Mouse (Mus musculus) limb, embryonic 11.5 days (tissue): ENCODE data around the gene Wdr83os. TPM values are rescaled to one million over a fixed set of nuclear protein-coding genes. Genes with fewer than 3 reads are reported as not detected.

Experiments
- ATAC-seq: fragments of 200-750 bp; cut with Nextera tagmentation; 2 replicates; pipeline ENCODE4 v1.8.0; 2017; ENCODE audit warnings: low read depth; ENCODE audit not compliant: insufficient number of reproducible peaks, low FRiP score, low TSS enrichment
- DNase-seq: peaks from one replicate; pipeline ENCODE4 v3.0.0-alpha.2; 2015; ENCODE audit warnings: low spot score
- H3K27ac ChIP-seq: fragments of 300-500 bp; sonication (generic); replicated peaks from 2 replicates; pipeline ENCODE4 v1.5.1; 2014; ENCODE audit warnings: low read depth, mild to moderate bottlenecking, low read length
- H3K27me3 ChIP-seq: fragments of 300-500 bp; sonication (generic); 2 replicates; pipeline ENCODE4 v1.6.1; 2014; ENCODE audit warnings: mild to moderate bottlenecking, low read length, mixed read lengths; ENCODE audit not compliant: control insufficient read depth, insufficient read depth
- H3K36me3 ChIP-seq: fragments of 300-500 bp; sonication (generic); 2 replicates; pipeline ENCODE4 v1.6.1; 2014; ENCODE audit warnings: mild to moderate bottlenecking, low read length, moderate library complexity, mixed read lengths; ENCODE audit not compliant: control insufficient read depth, insufficient read depth
- H3K4me1 ChIP-seq: fragments of 300-500 bp; sonication (generic); 2 replicates; pipeline ENCODE4 v1.6.1; 2014; ENCODE audit warnings: low read length, mixed read lengths; ENCODE audit not compliant: control insufficient read depth, insufficient read depth
- H3K4me2 ChIP-seq: fragments of 300-500 bp; sonication (generic); 2 replicates; pipeline ENCODE4 v1.6.1; 2014; ENCODE audit warnings: low read depth, mild to moderate bottlenecking, moderate library complexity; ENCODE audit not compliant: severe bottlenecking
- H3K4me3 ChIP-seq: fragments of 300-500 bp; sonication (generic); 2 replicates; pipeline ENCODE4 v1.5.1; 2014; ENCODE audit warnings: low read depth, low read length
- H3K9ac ChIP-seq: fragments of 300-500 bp; sonication (generic); 2 replicates; pipeline ENCODE4 v1.6.1; 2014; ENCODE audit warnings: mild to moderate bottlenecking, low read length
- H3K9me3 ChIP-seq: fragments of 300-500 bp; sonication (generic); 2 replicates; pipeline ENCODE4 v1.6.1; 2016; ENCODE audit warnings: low read length; ENCODE audit not compliant: control insufficient read depth
- WGBS: fragments of 180-500 bp; shearing (Covaris S2); extraction: QIAGEN DNeasy Blood & Tissue Kit; methylation state at CpG from one replicate; pipeline ENCODE4 v1.1.7; 2014; 5-methylcytosine and 5-hydroxymethylcytosine counted together
- polyA plus RNA-seq: library from polyadenylated mRNA; unstranded; fragments of >200 nt; fragmentation: Nextera tagmentation; extraction: Ambion mirVana; gene quantifications from 2 replicates; pipeline ENCODE4 v1.2.1, GENCODE M21; 2014

The Wdr83os gene
- polyA plus RNA-seq, 1 experiment from 2014 or later = 115 TPM

DNA sequence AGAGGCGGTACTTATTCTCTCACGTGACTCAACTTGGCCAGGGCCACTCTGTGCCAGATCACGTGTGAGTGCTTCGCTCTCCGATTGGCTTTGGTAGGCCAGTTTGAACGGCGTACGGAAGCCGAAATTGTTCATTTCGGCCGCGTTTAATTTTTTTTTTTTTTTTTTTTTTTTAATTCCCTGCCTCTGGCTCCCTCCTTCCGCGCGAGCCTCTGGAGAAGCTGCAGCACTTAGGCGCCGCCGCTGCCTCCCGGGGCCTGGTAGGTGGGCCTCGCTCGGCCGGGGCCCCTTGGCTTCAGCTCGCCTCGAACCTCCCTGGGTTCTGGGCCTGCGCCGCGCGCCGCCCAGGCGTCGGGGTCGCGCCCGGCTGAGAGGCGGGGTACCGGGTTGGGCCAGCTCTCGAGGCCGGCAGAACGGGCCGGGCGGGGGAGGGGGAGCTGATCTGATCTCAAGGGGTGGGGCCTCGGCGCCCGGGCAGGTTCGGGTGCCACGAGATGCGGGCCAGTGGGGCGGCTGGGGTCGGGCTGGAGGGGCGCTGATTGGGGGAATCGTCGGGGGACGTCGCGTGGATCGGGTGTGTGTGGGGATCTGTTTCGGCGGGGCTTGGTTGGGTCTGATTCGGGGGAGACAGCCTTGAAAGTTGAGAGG lies 43.7 kb upstream of the Wdr83os start, which contains the start of gene Tnpo2:
Tnpo2 (plus strand) TSS at position 198 of the 648 bp plus-strand sequence.
- Histone ChIP-seq H3K27ac (peak within 1 kb of the TSS; percentile 99), H3K4me1 (peaks cover 9% of the 10 kb centered on the region; the same call in 1 of the 2 replicates), H3K9me3 (no peaks in the 10 kb centered on the region), H3K4me3 (peak within 1 kb of the TSS; percentile 63), H3K4me2 (peak within 1 kb of the TSS; percentile 87), H3K36me3 (peaks cover 16% of the 10 kb centered on the region), H3K9ac (peak within 1 kb of the TSS; percentile 91), H3K27me3 (no peaks in the 10 kb centered on the region)
- DNase-seq (peak; percentile 90), ATAC-seq (peak; percentile 92)
- WGBS = under 1% methylated on average over 59 of the region's 59 CpGs

DNA sequence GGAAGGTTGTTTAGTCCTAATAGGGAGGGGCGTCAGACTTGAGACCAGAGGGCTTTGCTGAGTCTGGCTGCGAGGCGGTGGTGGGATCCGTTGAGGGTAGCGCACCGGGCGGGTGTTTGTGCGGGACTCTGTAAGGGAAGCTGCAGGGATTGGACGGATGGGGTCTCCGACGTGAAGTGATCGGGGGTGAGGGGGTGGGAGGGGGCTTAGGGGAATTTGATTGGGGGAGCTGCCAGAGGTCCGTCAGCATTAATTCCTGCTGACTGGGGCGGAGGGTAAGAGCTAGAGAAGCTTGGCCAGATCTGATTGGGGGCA lies 43.2 kb upstream of the Wdr83os start:
- peaks cover 9% of the 10 kb centered on the region; the same call in 1 of the 2 replicates for H3K4me1 ChIP-seq
- DNase-seq (no peak), ATAC-seq (peak; percentile 60)
- no peaks in the 10 kb centered on the region for H3K9me3 ChIP-seq
- H3K36me3 ChIP-seq = peaks cover 16% of the 10 kb centered on the region
- under 1% methylated on average over 14 of the region's 14 CpGs for WGBS
- peak overlapping the region; percentile 63 for H3K4me3 ChIP-seq
- H3K27me3 ChIP-seq = no peaks in the 10 kb centered on the region
- H3K9ac ChIP-seq = peak overlapping the region; percentile 91
- H3K27ac ChIP-seq = peak overlapping the region; percentile 99
- H3K4me2 ChIP-seq = peak overlapping the region; percentile 87

DNA sequence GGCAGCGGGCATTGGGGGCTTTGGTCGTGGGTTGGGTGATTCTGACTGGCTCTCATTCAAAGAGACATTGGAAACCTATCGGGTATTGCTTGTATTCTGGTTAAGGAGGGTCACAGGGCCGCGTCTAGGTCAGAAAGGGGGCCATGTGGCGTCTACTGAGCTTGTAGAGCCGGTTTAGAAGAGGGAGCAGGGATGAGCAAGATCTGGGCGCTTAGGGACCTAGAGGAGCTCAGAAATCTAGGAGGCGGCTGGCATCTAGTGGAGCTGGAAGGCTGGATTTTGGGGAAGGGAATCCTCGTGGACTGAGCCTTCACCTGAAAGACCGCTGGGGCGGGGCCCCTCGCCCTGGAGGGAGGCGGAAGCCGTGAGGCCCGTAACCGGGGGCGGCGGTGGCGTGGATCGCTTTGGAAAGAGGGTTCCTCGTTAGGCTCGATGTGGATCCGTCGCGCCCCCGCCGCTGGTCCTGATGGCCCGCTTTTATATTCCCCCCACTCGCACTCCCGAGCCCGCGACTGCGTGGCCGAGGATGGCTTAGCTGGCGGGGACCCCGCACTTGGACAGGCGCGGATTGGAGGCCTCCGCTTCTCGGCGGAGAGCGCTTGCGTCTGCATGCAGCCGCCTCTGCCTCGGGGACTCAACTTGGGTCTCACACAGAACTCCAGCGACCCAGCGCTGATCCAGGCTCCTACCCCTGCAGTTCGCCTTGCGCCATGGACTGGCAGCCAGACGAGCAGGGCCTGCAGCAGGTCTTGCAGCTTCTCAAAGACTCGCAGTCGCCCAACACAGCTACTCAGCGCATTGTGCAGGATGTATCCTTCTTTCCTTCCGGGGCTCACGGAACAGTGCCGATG lies 42.6 kb upstream of the Wdr83os start:
- Histone ChIP-seq H3K9me3 (no peaks in the 10 kb centered on the region), H3K36me3 (peaks cover 18% of the 10 kb centered on the region), H3K9ac (peak overlapping the region; percentile 91), H3K27ac (peak overlapping the region; percentile 99), H3K4me1 (peaks cover 9% of the 10 kb centered on the region; the same call in 1 of the 2 replicates), H3K4me2 (peak overlapping the region; percentile 87), H3K27me3 (no peaks in the 10 kb centered on the region), H3K4me3 (peak overlapping the region; percentile 63)
- DNase-seq (peak; percentile 67), ATAC-seq (no peak)
- under 1% methylated on average over 56 of the region's 57 CpGs for WGBS

DNA sequence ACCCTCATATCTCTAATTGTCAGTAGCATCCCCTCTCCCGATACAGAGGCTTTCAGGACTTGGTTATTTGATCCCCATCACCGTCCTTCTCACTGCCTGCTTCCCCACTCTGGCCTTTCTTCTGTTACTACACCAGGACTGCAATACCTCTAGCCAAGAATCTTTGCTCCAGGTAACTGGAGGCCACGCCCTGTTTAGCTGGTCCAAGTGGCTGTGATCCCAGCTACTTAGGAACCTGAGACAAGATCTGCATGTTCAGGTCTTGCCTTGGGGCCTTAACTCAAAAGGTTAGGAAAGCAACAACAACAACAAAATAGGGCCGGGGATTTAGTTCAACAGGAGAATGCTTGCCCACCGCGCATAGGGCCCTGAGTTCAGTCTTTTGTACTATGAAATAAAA lies 36.9 kb upstream of the Wdr83os start:
- DNase-seq (no peak), ATAC-seq (no peak)
- H3K9ac ChIP-seq = no peak overlapping the region
- H3K36me3 ChIP-seq = peaks cover 62% of the 10 kb centered on the region
- peaks cover 2% of the 10 kb centered on the region; the same call in 1 of the 2 replicates for H3K4me1 ChIP-seq
- H3K4me2 ChIP-seq = no peak overlapping the region
- no peak overlapping the region for H3K27ac ChIP-seq
- 90% methylated on average over 6 of the region's 6 CpGs for WGBS
- no peaks in the 10 kb centered on the region for H3K27me3 ChIP-seq
- H3K4me3 ChIP-seq = no peak overlapping the region
- H3K9me3 ChIP-seq = no peaks in the 10 kb centered on the region

DNA sequence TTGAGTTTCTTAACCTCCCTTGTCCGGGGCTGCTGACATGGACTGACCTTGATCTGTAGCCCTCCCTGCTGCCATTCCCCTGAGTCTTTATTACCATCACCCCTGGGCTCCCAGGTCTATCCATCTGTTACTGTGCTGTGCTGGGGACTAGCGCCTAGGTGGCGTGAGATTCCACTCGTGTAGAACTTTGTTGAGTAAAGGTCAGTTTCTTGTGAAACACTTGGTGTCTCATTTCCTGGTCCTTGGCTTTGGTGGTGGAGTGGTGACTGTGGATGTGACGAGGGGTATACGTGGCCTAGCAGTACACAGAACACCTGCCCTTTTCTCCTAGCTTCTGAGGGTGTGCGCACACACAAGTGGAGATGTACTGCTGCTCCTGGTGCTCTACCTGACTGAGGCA lies 23.2 kb upstream of the Wdr83os start:
- Histone ChIP-seq H3K9me3 (no peaks in the 10 kb centered on the region), H3K9ac (no peak overlapping the region), H3K4me1 (no peaks in the 10 kb centered on the region), H3K36me3 (peaks cover 33% of the 10 kb centered on the region), H3K27me3 (no peaks in the 10 kb centered on the region), H3K4me2 (no peak overlapping the region), H3K4me3 (no peak overlapping the region), H3K27ac (no peak overlapping the region)
- no peak for DNase-seq
- 85% methylated on average over 7 of the region's 7 CpGs for WGBS
- ATAC-seq = no peak

DNA sequence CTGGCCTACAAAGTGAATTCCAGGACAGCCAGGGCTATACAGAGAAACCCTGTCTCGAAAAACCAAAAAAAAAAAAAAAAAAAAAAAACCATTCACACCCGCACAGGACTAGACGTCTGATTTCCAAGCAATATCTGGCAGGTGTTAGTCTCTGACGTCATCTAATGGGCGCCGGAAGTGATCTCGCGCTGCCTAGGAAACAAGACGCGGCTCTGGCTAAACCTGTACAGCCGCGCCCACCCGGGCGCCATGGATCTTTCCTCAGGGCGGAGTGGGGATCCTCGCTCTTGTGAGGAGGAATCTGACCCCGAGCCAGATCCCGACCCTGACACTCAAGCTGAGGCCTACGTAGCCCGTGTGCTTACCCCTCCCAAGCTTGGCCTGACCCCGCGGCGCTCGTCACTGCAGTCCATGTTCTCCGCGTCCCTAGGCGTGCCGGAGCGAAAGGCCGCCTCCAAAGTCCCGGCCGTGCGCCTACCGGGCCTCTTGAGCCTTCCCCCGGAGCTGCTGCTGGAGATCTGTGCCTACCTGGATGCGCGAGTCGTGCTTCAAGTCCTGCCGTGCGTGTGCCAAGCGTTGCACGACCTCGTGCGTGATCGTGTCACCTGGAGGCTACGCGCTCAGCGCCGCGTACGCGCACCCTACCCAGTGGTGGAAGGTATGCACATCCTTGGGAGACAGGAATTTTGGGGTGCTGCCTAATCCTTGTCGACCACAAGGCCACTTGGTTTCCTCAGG lies 20.5 kb upstream of the Wdr83os start, which contains the start of gene Fbxw9:
Fbxw9 (plus strand) TSS at position 177 of the 738 bp plus-strand sequence.
- DNase-seq (peak; percentile 96), ATAC-seq (peak; percentile 84)
- 1% methylated on average over 53 of the region's 53 CpGs for WGBS
- Histone ChIP-seq H3K36me3 (peaks cover 15% of the 10 kb centered on the region), H3K4me2 (peak within 1 kb of the TSS; percentile 95), H3K9ac (peak within 1 kb of the TSS; percentile 76), H3K27me3 (no peaks in the 10 kb centered on the region), H3K4me1 (no peaks in the 10 kb centered on the region), H3K9me3 (no peaks in the 10 kb centered on the region), H3K27ac (no peak within 1 kb of the TSS), H3K4me3 (peak within 1 kb of the TSS; percentile 82)

DNA sequence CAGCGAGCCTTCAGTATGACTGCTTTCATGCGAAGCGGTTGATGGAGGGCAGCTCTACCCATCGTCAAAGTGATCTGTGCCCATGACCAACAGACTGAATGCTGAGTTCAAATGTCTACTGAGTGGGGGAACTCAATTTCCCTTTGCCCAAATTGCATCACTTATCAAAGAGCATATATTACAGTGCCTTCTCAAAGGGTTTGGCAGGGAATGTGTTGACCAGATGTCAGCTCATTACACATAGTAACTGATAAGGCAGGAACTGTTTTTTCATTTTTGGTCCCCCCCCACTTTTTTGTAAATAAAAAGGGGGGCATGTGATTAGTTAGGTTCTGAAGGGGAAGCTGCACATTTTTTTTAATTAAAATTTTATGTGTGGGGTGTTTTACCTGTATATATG lies 17.9 kb upstream of the Wdr83os start:
- Histone ChIP-seq H3K4me1 (no peaks in the 10 kb centered on the region), H3K9ac (no peak overlapping the region), H3K4me2 (no peak overlapping the region), H3K9me3 (no peaks in the 10 kb centered on the region), H3K27me3 (no peaks in the 10 kb centered on the region), H3K36me3 (peaks cover 4% of the 10 kb centered on the region; the same call in 1 of the 2 replicates), H3K4me3 (no peak overlapping the region), H3K27ac (no peak overlapping the region)
- DNase-seq (no peak), ATAC-seq (no peak)
- WGBS = 93% methylated on average over 4 of the region's 4 CpGs

DNA sequence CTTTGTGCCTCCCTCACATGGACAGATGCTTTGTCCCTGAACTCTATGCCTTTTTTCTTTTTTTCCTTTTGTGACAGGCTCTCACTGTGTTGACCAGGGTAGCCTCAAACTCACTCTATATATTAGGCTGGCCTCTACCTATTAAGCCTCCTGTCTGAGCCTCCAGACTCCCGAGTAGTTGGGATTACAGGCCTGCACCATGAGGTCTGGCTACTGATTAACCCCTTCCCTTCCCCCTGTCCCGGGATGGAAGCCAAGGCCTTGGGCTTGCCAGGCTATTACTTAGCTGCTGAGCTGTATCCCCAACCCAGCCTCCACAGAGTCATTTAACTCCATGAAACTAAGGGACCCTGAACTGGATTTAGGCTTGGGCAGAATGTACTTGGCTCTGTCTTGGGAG lies 15.3 kb upstream of the Wdr83os start:
- peaks cover 4% of the 10 kb centered on the region; the same call in 1 of the 2 replicates for H3K36me3 ChIP-seq
- ATAC-seq = no peak
- H3K27me3 ChIP-seq = no peaks in the 10 kb centered on the region
- DNase-seq = no peak
- H3K4me3 ChIP-seq = no peak overlapping the region
- no peaks in the 10 kb centered on the region for H3K4me1 ChIP-seq
- no peaks in the 10 kb centered on the region for H3K9me3 ChIP-seq
- WGBS = 43% methylated on average over 2 of the region's 2 CpGs
- H3K27ac ChIP-seq = no peak overlapping the region
- H3K4me2 ChIP-seq = no peak overlapping the region
- H3K9ac ChIP-seq = no peak overlapping the region
